Mouse (Mus musculus) kidney, postnatal 25 days (tissue): ENCODE data around the gene Pcna.
"Not testable (repeated sequence)": the region's sequence is repeated elsewhere in the genome, so short reads cannot be mapped to it uniquely, and the experiment has no call there.

Experiments
- DNase-seq, 2 experiments: peaks; one replicate each; pipeline ENCODE4 v3.0.0; 2021; ENCODE audit warnings: mixed read lengths in 2 of 2

Gene Pcna

GRCm38 (mm10) chr2:132275527-132275926, 22.4 kb upstream of the Pcna start:
- DNase-seq = no peak

GRCm38 (mm10) chr2:132272694-132273389, 19.7 kb upstream of the Pcna start:
- DNase-seq = no peak

- peak; percentile 79 for DNase-seq
Observed at GRCm38 (mm10) chr2:132270331-132270951, 17.3 kb upstream of the Pcna start.

- peak in 1 of 2 experiments; percentile 55 for DNase-seq
Observed at GRCm38 (mm10) chr2:132269217-132269616, 16.1 kb upstream of the Pcna start.

- DNase-seq = no peak
Observed at GRCm38 (mm10) chr2:132266086-132266485, 13.0 kb upstream of the Pcna start.

GRCm38 (mm10) chr2:132265196-132265595, 12.1 kb upstream of the Pcna start:
- no peak for DNase-seq

GRCm38 (mm10) chr2:132264266-132264710, 11.2 kb upstream of the Pcna start:
- no peak for DNase-seq

GRCm38 (mm10) chr2:132263421-132264265, 10.5 kb upstream of the Pcna start:
- peak in 1 of 2 experiments; percentile 38 for DNase-seq

GRCm38 (mm10) chr2:132262879-132263398, 9.8 kb upstream of the Pcna start, which contains the start of gene Cds2:
Gene Cds2, plus strand, starts transcription at chr2:132263148.
- DNase-seq = peak; percentile 99

- DNase-seq = no peak
Observed at GRCm38 (mm10) chr2:132262175-132262574, 9.1 kb upstream of the Pcna start.

- DNase-seq = no peak
Observed at GRCm38 (mm10) chr2:132260601-132261000, 7.5 kb upstream of the Pcna start.

- DNase-seq = no peak
Observed at GRCm38 (mm10) chr2:132257350-132258068, 4.4 kb upstream of the Pcna start.

- no peak for DNase-seq
Observed at GRCm38 (mm10) chr2:132253603-132254002, 489 bp upstream of the Pcna start.

- no peak for DNase-seq
Observed at GRCm38 (mm10) chr2:132251911-132252310, 1.2 kb downstream of the Pcna start.

- DNase-seq = peak; percentile 96
Observed at GRCm38 (mm10) chr2:132247539-132248313, 5.4 kb downstream of the Pcna start, which contains the start of gene Tmem230. Gene Tmem230, minus strand, starts transcription at chr2:132247807.

GRCm38 (mm10) chr2:132243370-132243769, 9.7 kb downstream of the Pcna start:
- no peak for DNase-seq

GRCm38 (mm10) chr2:132240457-132240856, 12.7 kb downstream of the Pcna start:
- DNase-seq = peak; percentile 58 to 78

GRCm38 (mm10) chr2:132239434-132239833, 13.7 kb downstream of the Pcna start:
- DNase-seq = not testable (repeated sequence)

- DNase-seq = no peak
Observed at GRCm38 (mm10) chr2:132235975-132236374, 17.1 kb downstream of the Pcna start.

GRCm38 (mm10) chr2:132235291-132235690, 17.8 kb downstream of the Pcna start:
- DNase-seq = no peak

GRCm38 (mm10) chr2:132233985-132234765, 18.9 kb downstream of the Pcna start:
- DNase-seq = no peak
